Mouse (Mus musculus) lung, postnatal 36 days (tissue): ENCODE data around the gene Plcd1.

ENCODE experiments used
- DNase-seq: peaks from one replicate; pipeline ENCODE4 v3.0.0; 2022; ENCODE audit warnings: mixed read lengths

Gene Plcd1

DNA sequence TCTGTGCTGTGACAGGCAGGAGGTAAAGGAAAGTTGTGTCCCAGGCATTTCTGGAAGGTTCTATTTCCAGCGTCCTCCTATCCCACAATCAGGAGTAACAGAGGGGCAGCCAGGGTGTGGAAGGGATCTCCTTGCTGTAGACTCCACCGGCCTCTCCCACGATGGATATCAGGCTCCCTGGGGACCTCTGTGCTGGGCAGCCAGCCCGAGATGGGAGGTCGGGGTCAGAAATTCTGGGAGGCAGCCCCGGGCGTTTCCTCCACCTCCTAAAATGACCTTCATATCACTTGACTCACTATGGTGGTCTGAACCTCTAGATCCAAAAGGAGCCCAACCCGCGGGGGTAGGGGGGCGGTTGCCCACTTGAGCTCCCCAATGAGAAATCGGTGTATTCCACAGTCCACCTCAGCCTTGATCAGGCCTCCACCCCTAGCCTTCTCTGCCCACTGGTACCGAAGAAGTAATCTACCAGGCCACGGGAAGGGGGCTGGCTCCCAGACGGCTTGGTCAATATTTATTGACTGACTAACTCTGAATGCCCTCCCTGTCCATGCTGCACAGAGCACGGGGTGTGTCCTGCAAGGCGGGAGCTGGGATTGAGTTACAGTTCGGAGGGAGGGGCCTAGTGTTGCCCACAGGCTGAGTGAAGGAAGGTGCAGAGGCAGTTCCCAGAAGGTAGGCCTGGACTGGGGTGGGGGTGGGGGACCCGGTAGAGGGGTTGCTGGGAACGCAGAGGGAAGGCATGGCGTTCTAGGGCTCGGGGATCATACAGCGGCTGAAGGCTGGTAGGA, 41.0 kb downstream of the Plcd1 start, which contains the start of gene Vill:
Gene Vill (plus strand): TSS at position 625 of the 791 bp plus-strand sequence.
- DNase-seq = peak; percentile 79

- DNase-seq = peak; percentile 55
Measured at GRCm38 (mm10) chr9:119051158-119051557, 42.1 kb downstream of the Plcd1 start.

DNA sequence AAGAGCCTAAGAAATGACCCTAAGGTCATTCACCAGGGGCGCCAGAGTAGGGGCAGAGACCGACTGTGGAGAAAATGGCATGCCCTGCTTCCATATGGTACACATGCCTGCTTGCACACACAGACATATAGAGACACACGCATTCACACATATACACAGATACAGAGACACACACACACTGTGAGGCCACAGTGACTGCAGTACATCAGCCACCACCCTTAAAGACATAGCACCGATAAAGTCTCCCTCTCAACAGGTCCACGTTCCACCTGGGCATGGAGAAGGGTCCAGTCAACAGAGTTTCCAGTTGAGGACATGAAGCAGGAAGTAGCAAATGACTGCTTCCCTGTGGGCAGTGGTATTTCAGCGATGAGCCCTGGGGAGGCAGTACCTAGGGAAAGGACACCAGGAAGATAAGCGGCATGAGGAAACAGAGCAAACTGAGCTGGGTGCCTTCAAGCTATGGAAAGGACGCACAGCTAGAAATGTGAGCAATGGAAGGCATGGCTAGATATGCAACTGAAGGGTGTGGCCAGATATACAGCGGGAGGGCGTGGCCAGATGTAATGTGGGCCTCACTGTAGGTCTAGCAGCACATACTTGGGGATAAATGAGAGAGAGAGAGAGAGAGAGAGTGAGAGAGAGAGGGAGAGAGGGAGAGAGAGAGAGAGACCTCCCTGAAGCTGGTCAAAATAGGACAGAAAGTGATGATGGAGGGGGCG, 45.0 kb downstream of the Plcd1 start:
- no peak for DNase-seq

DNA sequence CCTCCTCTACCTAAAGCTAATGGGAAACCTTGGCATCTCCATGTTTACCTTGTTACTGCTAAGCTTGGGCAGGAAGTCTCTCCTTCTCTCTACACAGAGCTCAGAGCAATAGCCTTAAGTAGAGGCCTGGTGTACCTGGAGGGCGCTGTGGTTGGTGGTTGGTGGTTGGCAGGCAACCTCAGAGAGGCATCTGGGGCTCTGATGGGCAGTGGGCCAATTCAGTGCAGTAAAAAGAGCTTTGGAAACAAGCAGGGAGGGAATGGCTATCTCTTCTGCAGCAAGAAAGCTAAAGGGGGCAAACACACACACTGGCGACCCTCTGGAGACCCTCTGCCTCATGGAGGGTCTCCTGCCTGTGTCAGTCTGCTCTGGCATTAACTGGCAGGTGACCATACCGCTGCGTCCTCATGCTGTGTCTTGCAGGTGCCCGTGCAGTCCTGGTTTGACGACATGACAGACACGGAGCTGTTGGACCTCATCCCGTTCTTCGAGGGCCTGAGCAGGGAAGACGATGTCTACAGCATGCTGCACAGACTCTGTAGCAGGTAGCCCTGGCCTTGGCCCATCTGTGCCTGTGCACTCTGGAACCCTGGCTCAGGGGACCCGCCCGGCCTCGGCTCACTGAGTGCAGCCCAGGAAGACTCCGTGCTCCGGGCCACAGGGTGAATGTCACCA, 53.1 kb downstream of the Plcd1 start:
- DNase-seq = no peak

GRCm38 (mm10) chr9:119038574-119038973, 54.7 kb downstream of the Plcd1 start:
- no peak for DNase-seq

DNA sequence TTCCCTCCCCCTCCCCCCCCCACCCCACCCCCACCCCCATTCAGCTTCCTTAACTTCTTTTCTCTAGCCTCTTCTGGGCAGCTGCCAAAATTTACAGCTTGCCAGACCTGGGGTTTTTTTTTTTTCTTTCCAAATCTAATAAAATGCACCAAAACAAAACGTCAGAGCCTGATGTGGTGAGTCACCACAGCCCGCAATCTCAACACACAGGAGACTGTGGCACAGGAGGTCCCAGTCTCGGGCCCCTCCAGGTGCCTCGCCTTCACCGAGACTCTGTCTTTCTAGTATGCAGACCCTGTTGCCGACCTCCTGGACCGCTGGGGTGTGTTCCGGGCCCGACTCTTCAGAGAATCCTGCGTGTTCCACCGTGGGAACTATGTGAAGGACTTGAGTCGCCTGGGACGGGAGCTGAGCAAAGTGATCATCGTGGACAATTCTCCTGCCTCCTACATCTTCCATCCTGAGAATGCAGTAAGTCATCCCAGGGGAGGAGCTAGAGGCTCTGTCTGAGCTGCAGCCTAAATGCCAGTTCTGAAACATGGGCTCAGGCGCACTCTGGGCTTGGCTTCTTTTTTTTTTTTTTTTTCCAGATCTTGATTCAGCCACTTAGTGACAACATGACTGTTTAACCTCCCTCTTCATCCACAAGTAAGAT, 56.1 kb downstream of the Plcd1 start:
- no peak for DNase-seq

- peak; percentile 55 for DNase-seq
Measured at GRCm38 (mm10) chr9:119035836-119036235, 57.5 kb downstream of the Plcd1 start.

GRCm38 (mm10) chr9:119034676-119035665, 58.3 kb downstream of the Plcd1 start:
- no peak for DNase-seq

DNA sequence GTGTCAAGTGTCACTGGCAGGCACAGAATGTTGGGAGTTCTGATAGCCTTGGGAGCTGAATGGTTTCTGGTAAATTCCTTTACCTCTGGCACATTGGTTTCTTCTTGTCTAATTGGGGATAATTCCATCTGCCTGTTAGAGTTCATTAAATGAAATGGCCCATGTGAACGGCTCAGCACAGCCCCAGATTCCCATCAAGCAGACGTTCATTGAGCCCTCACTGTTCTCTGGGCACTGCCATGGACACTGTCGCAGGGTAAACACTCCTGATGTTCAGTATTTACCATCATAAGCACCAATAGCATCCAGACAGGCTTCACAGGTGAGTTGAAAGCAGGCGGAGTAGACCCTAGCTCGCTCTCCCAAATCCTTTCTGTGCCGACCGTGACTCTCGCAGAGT, 59.2 kb downstream of the Plcd1 start:
- DNase-seq = no peak

GRCm38 (mm10) chr9:119033111-119033921, 60.0 kb downstream of the Plcd1 start:
- peak; percentile 54 for DNase-seq

DNA sequence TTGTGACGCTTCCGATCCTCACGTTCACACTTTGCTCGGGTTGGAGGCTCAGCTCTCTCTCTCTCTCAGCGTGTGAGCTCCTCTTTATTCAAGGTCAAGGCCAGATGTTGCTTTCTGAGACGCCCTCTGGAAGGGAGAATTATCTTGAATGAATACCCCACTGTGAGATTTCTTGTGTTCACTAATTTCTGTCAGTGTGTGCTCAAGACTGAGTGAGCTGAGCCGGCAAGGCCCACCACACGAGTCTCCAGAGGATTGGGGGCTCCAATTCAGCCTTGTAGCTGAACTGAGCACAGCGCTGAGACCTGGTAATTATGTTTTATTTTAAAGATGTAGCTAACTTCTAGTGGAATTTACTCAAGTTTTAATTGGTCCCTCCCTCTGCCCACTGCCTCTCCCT, 60.8 kb downstream of the Plcd1 start:
- DNase-seq = no peak

- DNase-seq = peak; percentile 70
Measured at GRCm38 (mm10) chr9:119031772-119032171, 61.5 kb downstream of the Plcd1 start.

GRCm38 (mm10) chr9:119031038-119031437, 62.3 kb downstream of the Plcd1 start:
- no peak for DNase-seq

GRCm38 (mm10) chr9:119029568-119029967, 63.7 kb downstream of the Plcd1 start:
- peak; percentile 78 for DNase-seq

DNA sequence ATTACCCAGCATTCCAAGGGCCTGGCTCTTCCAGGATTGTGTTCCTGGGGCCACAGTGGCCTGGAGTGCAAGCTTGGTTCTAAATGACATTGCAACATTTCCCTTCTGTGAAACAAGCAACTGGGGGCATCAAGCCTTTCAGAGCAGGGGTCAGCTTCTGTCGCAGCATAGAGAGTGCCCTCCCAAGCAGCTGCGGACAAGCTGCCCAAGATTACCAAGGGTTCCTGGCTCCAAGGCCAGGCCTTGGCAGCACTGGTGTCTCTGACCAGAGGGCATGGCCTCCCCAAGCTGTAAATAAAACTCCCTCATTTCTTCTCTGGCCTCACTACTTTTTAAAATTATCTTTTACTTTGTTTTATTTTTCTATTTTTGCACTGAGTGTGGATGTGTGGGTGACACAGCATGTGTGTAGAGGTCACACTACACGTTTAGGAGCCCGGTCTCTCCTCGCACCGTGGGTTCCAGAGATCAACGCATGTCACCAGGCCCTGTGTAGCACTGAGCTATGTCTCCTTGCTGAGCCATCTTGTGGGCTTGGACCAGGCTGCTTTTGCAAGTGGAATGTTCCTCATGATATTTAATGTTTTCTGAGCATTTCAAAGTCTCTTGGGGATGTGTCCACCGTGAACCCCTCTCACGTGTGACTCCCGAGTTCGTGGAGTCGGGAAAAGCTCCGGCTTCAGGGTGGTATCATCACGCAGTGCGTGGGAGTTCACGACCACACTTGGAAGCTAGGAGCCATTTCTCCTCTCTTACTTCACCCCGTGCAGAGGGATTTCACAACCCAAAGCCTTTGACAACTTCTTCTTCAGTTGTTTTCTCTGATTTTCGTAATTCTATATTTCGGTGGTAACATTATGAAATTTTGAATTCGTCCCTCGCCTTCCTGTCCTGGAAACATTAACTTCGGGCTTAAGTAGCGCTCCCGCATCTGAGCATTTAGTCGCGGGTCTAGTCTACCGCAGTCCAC, 64.8 kb downstream of the Plcd1 start:
- DNase-seq = peak; percentile 27

DNA sequence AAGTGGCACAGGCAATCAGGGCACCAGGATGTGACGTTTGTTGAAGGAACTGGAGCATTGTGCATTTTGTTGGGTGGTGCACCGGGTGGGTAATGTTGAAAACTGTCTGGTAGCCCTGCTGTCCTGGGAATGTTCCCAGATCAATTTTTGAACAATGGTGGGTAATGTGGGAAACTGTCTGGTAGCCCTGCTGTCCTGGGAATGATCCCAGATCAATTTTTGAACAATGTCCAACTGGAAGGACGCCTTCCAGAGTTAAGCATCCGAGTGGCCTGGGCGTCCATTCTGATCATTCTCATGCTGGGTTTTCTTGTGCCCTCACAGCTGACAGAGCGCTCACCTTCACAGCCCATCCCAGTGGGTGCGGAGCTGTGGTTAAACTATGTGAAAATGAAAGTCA, 66.0 kb downstream of the Plcd1 start:
- no peak for DNase-seq

GRCm38 (mm10) chr9:119025832-119026331, 67.4 kb downstream of the Plcd1 start:
- DNase-seq = no peak

GRCm38 (mm10) chr9:119025263-119025662, 68.0 kb downstream of the Plcd1 start:
- DNase-seq = no peak

GRCm38 (mm10) chr9:119021731-119022130, 71.6 kb downstream of the Plcd1 start:
- no peak for DNase-seq
